Mouse (Mus musculus): ENCODE results near the gene Nudt6.

DNA sequence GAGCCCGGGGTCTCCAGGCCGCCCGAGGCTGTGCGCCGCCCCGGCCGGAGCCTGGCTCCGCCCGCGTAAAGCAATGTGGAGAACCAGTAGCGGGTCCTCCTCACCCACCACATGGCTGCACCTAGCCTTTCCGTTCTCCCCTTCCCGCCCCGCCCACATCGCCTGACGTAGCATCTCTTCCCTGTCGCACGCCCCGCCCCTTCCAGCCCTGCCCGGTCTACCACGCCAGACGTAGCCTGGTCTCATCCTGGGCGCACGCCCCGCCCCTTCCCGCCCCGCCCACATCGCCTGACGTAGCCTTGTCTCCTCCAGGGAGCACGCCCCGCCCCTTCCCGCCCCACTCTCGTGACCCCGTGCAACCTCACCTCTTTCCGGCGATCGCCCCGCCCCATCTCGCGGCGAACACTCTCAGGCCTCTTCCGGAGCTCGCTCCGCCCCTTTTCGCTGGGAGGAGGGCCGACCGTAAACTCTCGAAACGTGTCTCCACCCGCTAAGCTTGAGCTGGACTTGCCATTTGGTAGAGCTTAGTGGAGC, 486 bp downstream of the Nudt6 start, which contains the start of gene Spata5:
- no peak for TF ChIP-seq CTCF (IDR thresholded peaks at IDR 0.05; ENCODE audit: borderline replicate concordance, insufficient read depth, low read depth, low read length)
- peak; percentile 76; the same call in 1 of the 2 replicates for TF ChIP-seq POLR2A (IDR thresholded peaks at IDR 0.05; ENCODE audit: borderline replicate concordance, insufficient read depth, low read length)
